Mouse (Mus musculus) heart, embryonic 12.5 days (tissue): ENCODE measurements around the gene Zfp428. TPM values are rescaled to one million over a fixed set of nuclear protein-coding genes. Genes with fewer than 3 reads are reported as not detected.
A peak's percentile ranks its signal among the peaks of the same experiment; 100 is the strongest.

Experiments used
- ATAC-seq: fragments of 200-750 bp; cut with Nextera tagmentation; 2 replicates; pipeline ENCODE4 v1.8.0; 2017; ENCODE audit warnings: moderate TSS enrichment, moderate library complexity; ENCODE audit not compliant: insufficient number of reproducible peaks, low FRiP score
- H3K27ac ChIP-seq: fragments of 300-500 bp; sonication (generic); 2 replicates; pipeline ENCODE4 v1.5.1; 2016; ENCODE audit warnings: mild to moderate bottlenecking, moderate library complexity; ENCODE audit not compliant: poor library complexity, severe bottlenecking
- H3K27me3 ChIP-seq: fragments of 300-500 bp; sonication (generic); replicated peaks from 2 replicates; pipeline ENCODE4 v1.6.1; 2016; ENCODE audit warnings: mild to moderate bottlenecking, moderate library complexity
- H3K36me3 ChIP-seq: fragments of 300-500 bp; sonication (generic); 2 replicates; pipeline ENCODE4 v1.6.1; 2016; ENCODE audit warnings: mild to moderate bottlenecking, moderate library complexity
- H3K4me1 ChIP-seq: fragments of 300-500 bp; sonication (generic); replicated peaks from 2 replicates; pipeline ENCODE4 v1.6.1; 2016; ENCODE audit warnings: mild to moderate bottlenecking
- H3K4me2 ChIP-seq: fragments of 300-500 bp; sonication (generic); 2 replicates; pipeline ENCODE4 v1.6.1; 2016; ENCODE audit warnings: mild to moderate bottlenecking, moderate library complexity
- H3K4me3 ChIP-seq: fragments of 300-500 bp; sonication (generic); 2 replicates; pipeline ENCODE4 v1.5.1; 2016; ENCODE audit warnings: mild to moderate bottlenecking
- H3K9ac ChIP-seq: fragments of 300-500 bp; sonication (generic); 2 replicates; pipeline ENCODE4 v1.6.1; 2016; ENCODE audit warnings: mild to moderate bottlenecking, moderate library complexity
- H3K9me3 ChIP-seq: fragments of 300-500 bp; sonication (generic); replicated peaks from 2 replicates; pipeline ENCODE4 v1.6.1; 2016; ENCODE audit warnings: mild to moderate bottlenecking, moderate library complexity
- WGBS: fragments of 180-500 bp; shearing (Covaris S2); methylation state at CpG from one replicate; pipeline ENCODE4 v1.1.7; 2016; 5-methylcytosine and 5-hydroxymethylcytosine counted together
- polyA plus RNA-seq: library from polyadenylated mRNA; unstranded; fragments of >200 nt; fragmentation: Nextera tagmentation; extraction: Ambion mirVana; gene quantifications from 2 replicates; pipeline ENCODE4 v1.2.1, GENCODE M21; 2016

Gene Zfp428
- polyA plus RNA-seq: 31.9 and 35.8 TPM in 2 replicates

DNA sequence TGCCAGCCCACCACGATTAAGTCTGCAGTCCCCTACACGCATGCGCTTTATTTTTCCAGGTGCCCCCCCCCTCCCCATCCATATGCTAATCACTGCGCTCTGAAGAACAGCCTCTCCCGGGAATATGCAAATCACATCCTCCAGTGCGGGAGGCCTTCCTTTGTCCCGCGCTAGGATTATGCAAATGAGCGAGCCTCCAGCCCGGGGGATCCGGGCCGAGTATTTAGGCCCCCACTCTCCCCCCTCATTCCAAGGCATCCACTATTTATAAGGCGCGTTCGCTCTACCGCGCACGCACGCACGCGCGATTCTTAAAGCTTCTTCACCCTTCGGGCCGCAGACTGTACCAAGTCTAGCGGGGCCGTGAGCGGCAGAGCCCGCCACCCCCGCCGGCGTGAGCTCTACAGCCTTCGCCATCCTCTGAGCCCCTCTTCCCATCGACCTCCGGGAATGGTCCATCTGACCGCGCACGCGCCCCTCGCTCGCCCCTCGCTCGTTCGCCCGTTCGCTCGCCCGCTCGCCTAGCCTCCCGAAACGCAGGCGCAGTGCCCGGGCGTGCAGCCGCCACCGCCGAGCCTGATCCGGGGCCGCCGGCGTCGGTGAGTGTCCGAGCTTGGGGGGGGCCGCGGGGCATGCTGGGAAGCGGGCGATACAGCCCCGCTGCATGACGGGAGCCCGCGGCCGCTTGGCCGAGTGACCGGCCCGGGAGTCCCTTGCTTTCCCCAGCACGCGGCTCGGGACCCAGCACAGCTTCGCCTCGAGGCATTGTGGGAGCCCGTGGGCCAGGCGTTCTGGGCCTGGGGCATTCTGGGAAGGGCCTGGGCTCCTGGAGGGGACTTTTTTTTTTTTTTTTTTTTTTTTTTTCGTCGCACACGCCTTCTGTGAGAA lies at the start of gene Zfp428:
Zfp428 (plus strand) TSS at position 169 of the 888 bp plus-strand sequence.
- peak within 1 kb of the TSS; percentile 81 for H3K9ac ChIP-seq
- H3K27ac ChIP-seq: peak within 1 kb of the TSS; percentile 96
- peak; percentile 87 for ATAC-seq
- H3K9me3 ChIP-seq: no peaks in the 10 kb centered on the region
- WGBS: under 1% methylated on average over 84 of the region's 84 CpGs
- H3K4me3 ChIP-seq: peak within 1 kb of the TSS; percentile 71
- peaks cover 10% of the 10 kb centered on the region for H3K36me3 ChIP-seq
- peaks cover 18% of the 10 kb centered on the region for H3K27me3 ChIP-seq
- peak within 1 kb of the TSS; percentile 77 for H3K4me2 ChIP-seq
- peaks cover 25% of the 10 kb centered on the region for H3K4me1 ChIP-seq

GRCm38 (mm10) chr7:24457726-24458370 lies 49.0 kb upstream of the Zfp428 start:
- H3K4me1 ChIP-seq: peaks cover 17% of the 10 kb centered on the region
- WGBS: 59% methylated on average over 10 of the region's 10 CpGs
- no peak overlapping the region for H3K27ac ChIP-seq
- H3K36me3 ChIP-seq: no peaks in the 10 kb centered on the region
- H3K9ac ChIP-seq: no peak overlapping the region
- no peak for ATAC-seq
- no peaks in the 10 kb centered on the region for H3K9me3 ChIP-seq
- H3K4me2 ChIP-seq: no peak overlapping the region
- no peak overlapping the region for H3K4me3 ChIP-seq
- peaks cover 23% of the 10 kb centered on the region; the same call in 1 of the 2 replicates for H3K27me3 ChIP-seq

GRCm38 (mm10) chr7:24459440-24459839 lies 47.4 kb upstream of the Zfp428 start:
- no peak overlapping the region for H3K4me3 ChIP-seq
- H3K4me1 ChIP-seq: peaks cover 17% of the 10 kb centered on the region
- H3K4me2 ChIP-seq: no peak overlapping the region
- 73% methylated on average over 5 of the region's 5 CpGs for WGBS
- ATAC-seq: no peak
- H3K27ac ChIP-seq: no peak overlapping the region
- no peaks in the 10 kb centered on the region for H3K9me3 ChIP-seq
- peaks cover 23% of the 10 kb centered on the region; the same call in 1 of the 2 replicates for H3K27me3 ChIP-seq
- no peak overlapping the region for H3K9ac ChIP-seq
- H3K36me3 ChIP-seq: no peaks in the 10 kb centered on the region

- no peak overlapping the region for H3K27ac ChIP-seq
- H3K4me2 ChIP-seq: no peak overlapping the region
- no peaks in the 10 kb centered on the region for H3K9me3 ChIP-seq
- H3K4me3 ChIP-seq: no peak overlapping the region
- peaks cover 23% of the 10 kb centered on the region; the same call in 1 of the 2 replicates for H3K27me3 ChIP-seq
- H3K9ac ChIP-seq: no peak overlapping the region
- no peaks in the 10 kb centered on the region for H3K36me3 ChIP-seq
- no peak for ATAC-seq
- peaks cover 17% of the 10 kb centered on the region for H3K4me1 ChIP-seq
- WGBS: 64% methylated on average over 3 of the region's 3 CpGs
Measured at GRCm38 (mm10) chr7:24459843-24460242, 47.0 kb upstream of the Zfp428 start.

DNA sequence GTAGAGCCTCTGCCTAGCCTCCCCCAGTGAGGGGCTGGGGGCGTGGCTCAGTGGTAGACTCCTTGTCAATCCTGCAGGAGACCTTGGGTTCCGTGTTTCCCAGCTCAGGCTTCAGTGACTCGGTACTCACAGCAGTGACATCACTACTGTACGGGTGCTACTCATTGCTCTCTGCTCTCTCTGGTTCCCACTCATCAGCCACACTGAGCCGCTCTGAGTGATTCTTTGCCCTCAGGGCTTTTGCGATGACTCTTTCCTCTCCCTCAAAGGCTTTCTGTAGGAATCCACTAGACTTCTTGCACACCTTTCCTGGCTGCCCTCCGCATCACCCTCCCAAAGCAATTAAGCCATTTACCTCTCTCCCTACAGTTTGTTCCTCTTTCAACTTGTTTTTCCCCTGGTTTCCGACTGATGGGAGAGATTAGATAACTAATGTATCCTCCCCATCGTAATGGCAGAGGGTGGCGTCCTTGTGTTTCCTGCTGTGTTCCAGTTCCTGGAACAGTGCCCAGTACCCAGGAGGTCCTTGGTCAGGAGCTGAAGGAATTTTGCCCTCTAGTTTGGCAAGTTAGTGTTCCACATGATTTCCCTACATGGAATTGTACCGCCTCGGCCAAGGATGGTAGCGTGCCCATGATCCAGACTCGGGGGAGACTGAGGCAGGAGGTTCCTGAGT lies 45.3 kb upstream of the Zfp428 start:
- Histone ChIP-seq H3K4me1 (peaks cover 17% of the 10 kb centered on the region), H3K4me3 (no peak overlapping the region), H3K9ac (no peak overlapping the region), H3K27me3 (peaks cover 23% of the 10 kb centered on the region; the same call in 1 of the 2 replicates), H3K9me3 (no peaks in the 10 kb centered on the region), H3K4me2 (no peak overlapping the region), H3K36me3 (no peaks in the 10 kb centered on the region), H3K27ac (no peak overlapping the region)
- 41% methylated on average over 14 of the region's 14 CpGs for WGBS
- no peak for ATAC-seq

- H3K36me3 ChIP-seq: no peaks in the 10 kb centered on the region
- H3K4me2 ChIP-seq: peak within 1 kb of the TSS; percentile 56
- H3K9me3 ChIP-seq: no peaks in the 10 kb centered on the region
- peak; percentile 51; the same call in 1 of the 2 replicates for ATAC-seq
- 4% methylated on average over 27 of the region's 27 CpGs for WGBS
- peak within 1 kb of the TSS; percentile 29 for H3K4me3 ChIP-seq
- H3K4me1 ChIP-seq: peaks cover 17% of the 10 kb centered on the region
- 0 out of 2 replicates have a peak within 1 kb of the TSS, but pooled peaks have one; percentile 2 for H3K9ac ChIP-seq
- 0 out of 2 replicates have a peak within 1 kb of the TSS, but pooled peaks have one; percentile 3 for H3K27ac ChIP-seq
- H3K27me3 ChIP-seq: peaks cover 21% of the 10 kb centered on the region; the same call in 1 of the 2 replicates
Measured at GRCm38 (mm10) chr7:24462388-24463319, 44.2 kb upstream of the Zfp428 start, which contains the start of gene Plaur. Plaur (plus strand) TSS chr7:24462484.

GRCm38 (mm10) chr7:24466835-24467234 lies 40.0 kb upstream of the Zfp428 start:
- no peak overlapping the region for H3K4me3 ChIP-seq
- H3K9ac ChIP-seq: no peak overlapping the region
- H3K4me2 ChIP-seq: no peak overlapping the region
- no peaks in the 10 kb centered on the region for H3K36me3 ChIP-seq
- H3K9me3 ChIP-seq: peaks cover 9% of the 10 kb centered on the region; the same call in 1 of the 2 replicates
- ATAC-seq: no peak
- WGBS: 81% methylated on average over 6 of the region's 6 CpGs
- H3K4me1 ChIP-seq: peaks cover 7% of the 10 kb centered on the region
- H3K27me3 ChIP-seq: 0 out of 2 replicates have a peak, but pooled peaks cover 8% of the 10 kb centered on the region
- H3K27ac ChIP-seq: no peak overlapping the region

DNA sequence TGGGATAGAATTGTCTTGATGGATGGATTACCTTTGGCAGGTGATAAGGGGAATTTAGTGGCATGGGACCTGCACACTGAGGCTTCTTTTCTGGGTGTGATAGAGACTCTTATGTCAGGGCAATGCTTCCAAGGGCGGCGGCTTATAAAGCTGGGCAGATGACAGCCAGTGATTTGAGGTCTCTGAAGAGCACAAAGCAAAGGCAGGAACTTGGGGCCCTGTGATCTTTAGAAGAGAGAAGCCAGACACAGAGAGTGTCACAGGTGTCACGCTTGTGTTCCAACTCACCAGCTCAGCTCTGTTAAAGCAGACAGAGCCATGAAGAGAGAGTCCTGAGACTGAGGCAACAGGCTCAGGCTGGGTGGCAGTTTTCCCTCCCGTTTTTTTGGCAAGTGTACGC lies 38.9 kb upstream of the Zfp428 start:
- no peak overlapping the region for H3K4me2 ChIP-seq
- no peak overlapping the region for H3K27ac ChIP-seq
- H3K27me3 ChIP-seq: no peaks in the 10 kb centered on the region
- peaks cover 11% of the 10 kb centered on the region; the same call in 1 of the 2 replicates for H3K9me3 ChIP-seq
- H3K9ac ChIP-seq: no peak overlapping the region
- WGBS: 78% methylated on average over 5 of the region's 5 CpGs
- no peak for ATAC-seq
- no peaks in the 10 kb centered on the region; the same call in 1 of the 2 replicates for H3K36me3 ChIP-seq
- H3K4me1 ChIP-seq: no peaks in the 10 kb centered on the region
- H3K4me3 ChIP-seq: no peak overlapping the region

DNA sequence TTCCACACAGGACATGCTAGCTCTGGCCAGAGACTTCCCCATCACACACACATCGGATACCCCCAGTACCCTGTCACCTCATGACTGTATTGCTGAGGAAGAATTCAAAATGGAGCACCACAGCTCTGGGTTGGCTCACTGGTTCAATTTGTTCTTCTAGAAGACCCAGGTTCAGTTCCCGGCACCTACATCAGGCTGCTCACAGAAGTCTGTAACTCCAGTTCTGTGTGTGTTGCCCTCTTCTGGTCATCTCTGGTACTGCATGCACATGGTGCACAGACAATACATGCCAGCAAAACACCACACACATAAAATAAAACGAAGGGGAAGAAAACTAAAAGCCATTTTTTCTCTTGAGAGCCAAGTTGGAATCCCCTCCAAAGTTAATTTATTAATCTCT lies 37.7 kb upstream of the Zfp428 start:
- ATAC-seq: no peak
- H3K4me1 ChIP-seq: no peaks in the 10 kb centered on the region

GRCm38 (mm10) chr7:24470356-24470755 lies 36.5 kb upstream of the Zfp428 start:
- Histone ChIP-seq H3K4me3 (no peak overlapping the region), H3K9ac (no peak overlapping the region), H3K4me1 (no peaks in the 10 kb centered on the region), H3K27me3 (no peaks in the 10 kb centered on the region; the same call in 1 of the 2 replicates), H3K4me2 (no peak overlapping the region), H3K36me3 (no peaks in the 10 kb centered on the region; the same call in 1 of the 2 replicates), H3K9me3 (peaks cover 13% of the 10 kb centered on the region; the same call in 1 of the 2 replicates), H3K27ac (no peak overlapping the region)
- 88% methylated on average over 7 of the region's 7 CpGs for WGBS
- ATAC-seq: no peak

More for the DNA sequence above, 37.7 kb upstream of the Zfp428 start:
- no peaks in the 10 kb centered on the region for H3K27me3 ChIP-seq
- WGBS: 85% methylated on average over 3 of the region's 3 CpGs
- H3K4me2 ChIP-seq: no peak overlapping the region
- peaks cover 13% of the 10 kb centered on the region; the same call in 1 of the 2 replicates for H3K9me3 ChIP-seq
- H3K36me3 ChIP-seq: no peaks in the 10 kb centered on the region; the same call in 1 of the 2 replicates
- no peak overlapping the region for H3K4me3 ChIP-seq
- H3K9ac ChIP-seq: no peak overlapping the region
- H3K27ac ChIP-seq: no peak overlapping the region
